Mouse (Mus musculus): Measurements from ENCODE around the gene Adh6a. TPM values are rescaled to one million over a fixed set of nuclear protein-coding genes. Genes with fewer than 3 reads are reported as not detected.

The Adh6a gene
- total RNA-seq (2021) = not detected in 2 replicates
- long read RNA-seq, experiment 1 = 0 reads
- long read RNA-seq, experiment 2 = 0 reads

GRCm38 (mm10) chr3:138312965-138313364 is at the start of gene Adh6a:
Gene Adh6a, plus strand, starts transcription at chr3:138313286.
- DNase-seq = no peak

GRCm38 (mm10) chr3:138264648-138265047 is 48.4 kb upstream of the Adh6a start:
- DNase-seq = no peak

- no peak for DNase-seq
These were observed 42.6 kb upstream of the Adh6a start for GRCm38 (mm10) chr3:138270507-138270906.

- DNase-seq = no peak
These were observed 41.8 kb upstream of the Adh6a start for GRCm38 (mm10) chr3:138271297-138271696.

GRCm38 (mm10) chr3:138273080-138273479 is 40.0 kb upstream of the Adh6a start:
- peak; percentile 56 for DNase-seq

GRCm38 (mm10) chr3:138275100-138275499 is 38.0 kb upstream of the Adh6a start:
- DNase-seq = no peak

- no peak for DNase-seq
These were observed 30.5 kb upstream of the Adh6a start for GRCm38 (mm10) chr3:138282556-138282955.

GRCm38 (mm10) chr3:138283831-138284230 is 29.3 kb upstream of the Adh6a start:
- DNase-seq = no peak

- no peak for DNase-seq
These were observed 27.1 kb upstream of the Adh6a start for GRCm38 (mm10) chr3:138285986-138286385.

GRCm38 (mm10) chr3:138287686-138288085 is 25.4 kb upstream of the Adh6a start:
- DNase-seq = no peak

GRCm38 (mm10) chr3:138290672-138291071 is 22.4 kb upstream of the Adh6a start:
- DNase-seq = no peak

- DNase-seq = no peak
These were observed 21.5 kb upstream of the Adh6a start for GRCm38 (mm10) chr3:138291529-138292117.

GRCm38 (mm10) chr3:138293298-138293895 is 19.7 kb upstream of the Adh6a start:
- DNase-seq = peak; percentile 35

GRCm38 (mm10) chr3:138300130-138300529 is 13.0 kb upstream of the Adh6a start:
- DNase-seq = no peak

GRCm38 (mm10) chr3:138302676-138303075 is 10.4 kb upstream of the Adh6a start:
- DNase-seq = no peak

- no peak for DNase-seq
These were observed 9.2 kb upstream of the Adh6a start for GRCm38 (mm10) chr3:138303771-138304488.

- DNase-seq = no peak
These were observed 8.6 kb upstream of the Adh6a start for GRCm38 (mm10) chr3:138304489-138304871.

- peak; percentile 9 for DNase-seq
These were observed 7.4 kb upstream of the Adh6a start for GRCm38 (mm10) chr3:138305486-138306289.

- no peak for DNase-seq
These were observed 6.8 kb upstream of the Adh6a start for GRCm38 (mm10) chr3:138306290-138306683.

- DNase-seq = no peak
These were observed 3.2 kb upstream of the Adh6a start for GRCm38 (mm10) chr3:138309910-138310309.

GRCm38 (mm10) chr3:138311015-138311414 is 2.1 kb upstream of the Adh6a start:
- DNase-seq = no peak

- DNase-seq = no peak
These were observed 3.9 kb downstream of the Adh6a start for GRCm38 (mm10) chr3:138316908-138317472.
